In the genomic region with DNA sequence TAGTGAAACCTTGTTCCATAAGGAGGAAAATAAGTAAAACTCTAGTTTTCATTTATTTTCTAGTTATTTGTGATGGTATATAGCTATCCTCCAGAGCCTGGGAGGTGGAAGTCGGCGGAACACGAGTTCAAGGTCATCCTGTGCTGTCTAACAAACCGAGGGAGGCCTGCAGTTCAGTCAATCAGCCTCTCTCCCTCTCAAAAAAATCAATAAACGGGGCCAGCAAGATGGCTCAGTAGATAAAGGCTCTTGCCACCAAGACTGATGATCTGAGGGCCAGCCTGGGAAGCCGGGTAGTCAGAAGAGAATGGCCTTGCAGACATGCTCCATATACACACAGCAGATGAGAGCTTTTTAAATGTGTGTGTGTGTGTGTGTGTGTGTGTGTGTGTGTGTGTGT, we compare ENCODE assay signal across 9 mouse cellular contexts. TPM values are rescaled to one million over a fixed set of nuclear protein-coding genes. Genes with fewer than 3 reads are reported as not detected.
DNase-seq lines count a peak whose midpoint lies in the region; ATAC-seq and TF ChIP-seq lines count a peak whose summit lies in the region.
"Had no signal": no experiment of that assay in that cellular context is flagged by ENCODE, and none has a peak within 500 bp of the region (broad histone marks: within the 10 kb centered on the region; RNA-seq: fewer than 3 reads in every experiment).

No protein-coding gene starts in this region.

- H3K36me3 ChIP-seq in heart, postnatal 0 days (replicated peaks; ENCODE audit: control insufficient read depth, insufficient read depth, low read length), result no peaks in the 10 kb centered on the region
- H3K36me3 ChIP-seq in hindbrain, embryonic 13.5 days, result no peaks in the 10 kb centered on the region
- no peaks in the 10 kb centered on the region for H3K36me3 ChIP-seq in midbrain, embryonic 16.5 days (ENCODE audit: control insufficient read depth, insufficient read depth, low read length)

- WGBS in heart, postnatal 0 days, result 29% methylated on average over 6 of the region's 6 CpGs
- whole genome bisulfite sequencing in hindbrain, embryonic 13.5 days, result 11% methylated on average over 6 of the region's 6 CpGs
- WGBS in midbrain, embryonic 16.5 days, result 22% methylated on average over 6 of the region's 6 CpGs

- H3K4me1 ChIP-seq in heart, postnatal 0 days (ENCODE audit: control insufficient read depth, insufficient read depth), result peaks cover 7% of the 10 kb centered on the region
- H3K4me1 ChIP-seq in hindbrain, embryonic 13.5 days (replicated peaks), result peaks cover 43% of the 10 kb centered on the region
- H3K4me1 ChIP-seq in midbrain, embryonic 16.5 days (ENCODE audit: control insufficient read depth, insufficient read depth, low read length), result peaks cover 30% of the 10 kb centered on the region

- peak overlapping the region; percentile 71 for H3K4me2 ChIP-seq in heart, postnatal 0 days (ENCODE audit: low read depth, low read length)
- H3K4me2 ChIP-seq in hindbrain, embryonic 13.5 days, result peak overlapping the region; percentile 90
- H3K4me2 ChIP-seq in midbrain, embryonic 16.5 days (ENCODE audit: low read length), result peak overlapping the region; percentile 97

- DNase-seq in heart, postnatal 0 days (ENCODE audit: low spot score), result no peak
- DNase-seq in heart, adult 18-20 months, result no peak
- peak; percentile 65 for DNase-seq in brain, embryonic 14.5 days (ENCODE audit: low read depth)
- DNase-seq in layer of hippocampus, postnatal 10 days (ENCODE audit: low spot score in 2 of 2), result no peak

- no peaks in the 10 kb centered on the region for H3K9me3 ChIP-seq in heart, postnatal 0 days (replicated peaks; ENCODE audit: control insufficient read depth, low read length)
- H3K9me3 ChIP-seq in hindbrain, embryonic 13.5 days, result no peaks in the 10 kb centered on the region
- H3K9me3 ChIP-seq in midbrain, embryonic 16.5 days (replicated peaks; ENCODE audit: control insufficient read depth, low read length, poor library complexity, severe bottlenecking), result no peaks in the 10 kb centered on the region

- TF ChIP-seq CTCF in heart, postnatal 0 days (IDR thresholded peaks at IDR 0.05; ENCODE audit: low read depth), result no peak
- TF ChIP-seq CTCF in brain, embryonic 14.5 days (IDR thresholded peaks at IDR 0.05; ENCODE audit: borderline replicate concordance, extremely low read depth, insufficient read depth, insufficient read length), result no peak

- H3K27ac ChIP-seq in heart, postnatal 0 days (ENCODE audit: low read depth), result peak overlapping the region; percentile 99
- H3K27ac ChIP-seq in hindbrain, embryonic 13.5 days, result peak overlapping the region; percentile 100
- peak overlapping the region; percentile 100 for H3K27ac ChIP-seq in midbrain, embryonic 16.5 days (ENCODE audit: low read length)

- peak overlapping the region; percentile 88; the same call in 1 of the 2 replicates for H3K4me3 ChIP-seq in heart, postnatal 0 days (ENCODE audit: low read depth, low read length)
- peak overlapping the region; percentile 99 for H3K4me3 ChIP-seq in hindbrain, embryonic 13.5 days
- H3K4me3 ChIP-seq in midbrain, embryonic 16.5 days (ENCODE audit: low read depth, low read length), result no peak overlapping the region

- ATAC-seq in heart, postnatal 0 days (ENCODE audit: insufficient read depth, low read depth), result no peak
- no peak for ATAC-seq in hindbrain, embryonic 13.5 days (ENCODE audit: low FRiP score)
- no peak for ATAC-seq in midbrain, embryonic 16.5 days
- no peak for ATAC-seq in inflammation-experienced regulatory T-cells, adult 6 months
- no peak for ATAC-seq in CD4-positive, CD25-positive, alpha-beta regulatory T cell, adult 4 months

- H3K9ac ChIP-seq in heart, postnatal 0 days (replicated peaks; ENCODE audit: low read depth, low read length), result peak overlapping the region; percentile 97
- H3K9ac ChIP-seq in hindbrain, embryonic 13.5 days, result peak overlapping the region; percentile 99
- peak overlapping the region; percentile 97 for H3K9ac ChIP-seq in midbrain, embryonic 16.5 days (ENCODE audit: low read depth, low read length)
- H3K9ac ChIP-seq: liver, embryonic 14.5 days had no signal

- no peak for TF ChIP-seq EP300 in heart, postnatal 0 days (IDR thresholded peaks at IDR 0.05; ENCODE audit: low read depth)

- no peaks in the 10 kb centered on the region for H3K27me3 ChIP-seq in heart, postnatal 0 days (ENCODE audit: control insufficient read depth, insufficient read depth, low read length)
- H3K27me3 ChIP-seq in hindbrain, embryonic 13.5 days, result no peaks in the 10 kb centered on the region
- H3K27me3 ChIP-seq in midbrain, embryonic 16.5 days (ENCODE audit: control insufficient read depth, insufficient read depth, low read depth, low read length), result no peaks in the 10 kb centered on the region

- no peak for TF ChIP-seq POLR2A in brain, embryonic 14.5 days (IDR thresholded peaks at IDR 0.05; ENCODE audit: borderline replicate concordance, extremely low read depth, insufficient read depth, insufficient read length, poor library complexity, severe bottlenecking)

RNA-seq across cellular contexts. Expression of gene Tnrc18, which starts 6.6 kb away (rescaled TPM):
- total RNA-seq in heart, postnatal 0 days (2014; rRNA removed; ENCODE audit: low replicate concordance), result 69.3 and 79.0 TPM in 2 replicates
- 10.4 TPM in 2 replicates for polyA plus RNA-seq in heart, postnatal 0 days (2015; fragmentation: Nextera tagmentation; extraction: Ambion mirVana)
- 10 to 100 TPM; 39.2 to 48.2 TPM for total RNA-seq in heart, adult 18-20 months (2021)
- 66.0 and 101 TPM in 2 replicates for polyA plus RNA-seq in brain, embryonic 14.5 days (2012; rRNA removed)
- 33.1 and 35.8 TPM in 2 replicates for polyA plus RNA-seq in hindbrain, embryonic 13.5 days (2015; fragmentation: Nextera tagmentation; extraction: Ambion mirVana)
- polyA plus RNA-seq in midbrain, embryonic 16.5 days (2015; fragmentation: Nextera tagmentation; extraction: Ambion mirVana), result 23.3 and 27.7 TPM in 2 replicates
- 100 to 1,000 TPM; 197 to 220 TPM for total RNA-seq in layer of hippocampus, postnatal 10 days (2021)
- polyA plus RNA-seq in inflammation-experienced regulatory T-cells, adult 6 months (2017; shearing (Covaris generic)), result 1 to 10 TPM; 1.6 to 4.4 (median 2.9) TPM
- polyA plus RNA-seq in CD4-positive, CD25-positive, alpha-beta regulatory T cell, adult 4 months (2017; shearing (Covaris generic)), result 1 to 10 TPM; 2.8 to 3.7 TPM
